Mouse (Mus musculus) embryonic facial prominence, embryonic 15.5 days (tissue): Measurements from ENCODE around the gene Narf. TPM values are rescaled to one million over a fixed set of nuclear protein-coding genes. Genes with fewer than 3 reads are reported as not detected.

Source experiments
- ATAC-seq: fragments of 200-750 bp; cut with Nextera tagmentation; 2 replicates; pipeline ENCODE4 v1.8.0; 2017; ENCODE audit warnings: low read depth, moderate TSS enrichment; ENCODE audit not compliant: insufficient number of reproducible peaks, low FRiP score, low TSS enrichment
- H3K27ac ChIP-seq: fragments of 300-500 bp; sonication (generic); replicated peaks from 2 replicates; pipeline ENCODE4 v1.5.1; 2015; ENCODE audit warnings: mild to moderate bottlenecking, inconsistent platforms
- H3K27me3 ChIP-seq: fragments of 300-500 bp; sonication (generic); 2 replicates; pipeline ENCODE4 v1.6.1; 2015; ENCODE audit warnings: inconsistent platforms
- H3K36me3 ChIP-seq: fragments of 300-500 bp; sonication (generic); 2 replicates; pipeline ENCODE4 v1.6.1; 2015; ENCODE audit warnings: mild to moderate bottlenecking, inconsistent platforms
- H3K4me1 ChIP-seq: fragments of 300-500 bp; sonication (generic); 2 replicates; pipeline ENCODE4 v1.6.1; 2015; ENCODE audit warnings: inconsistent platforms
- H3K4me2 ChIP-seq: fragments of 300-500 bp; sonication (generic); replicated peaks from 2 replicates; pipeline ENCODE4 v1.6.1; 2015; ENCODE audit warnings: mild to moderate bottlenecking, inconsistent platforms
- H3K4me3 ChIP-seq: fragments of 300-500 bp; sonication (generic); replicated peaks from 2 replicates; pipeline ENCODE4 v1.5.1; 2015; ENCODE audit warnings: mild to moderate bottlenecking, inconsistent platforms
- H3K9ac ChIP-seq: fragments of 300-500 bp; sonication (generic); 2 replicates; pipeline ENCODE4 v1.6.1; 2015; ENCODE audit warnings: inconsistent platforms
- H3K9me3 ChIP-seq: fragments of 300-500 bp; sonication (generic); replicated peaks from 2 replicates; pipeline ENCODE4 v1.6.1; 2016; ENCODE audit warnings: inconsistent platforms
- WGBS: fragments of 180-500 bp; shearing (Covaris S2); methylation state at CpG from one replicate; pipeline ENCODE4 v1.1.7; 2015; 5-methylcytosine and 5-hydroxymethylcytosine counted together
- polyA plus RNA-seq: library from polyadenylated mRNA; unstranded; fragments of >200 nt; fragmentation: Nextera tagmentation; extraction: Ambion mirVana; gene quantifications from 2 replicates; pipeline ENCODE4 v1.2.1, GENCODE M21; 2015

The Narf gene
- polyA plus RNA-seq, 1 experiment from 2014 or later: 53.8 TPM

- Histone ChIP-seq H3K36me3 (peaks cover 29% of the 10 kb centered on the region), H3K4me2 (peak overlapping the region; percentile 51), H3K27ac (peak overlapping the region; percentile 100), H3K27me3 (no peaks in the 10 kb centered on the region), H3K4me1 (peaks cover 18% of the 10 kb centered on the region), H3K9ac (peak overlapping the region; percentile 56), H3K9me3 (no peaks in the 10 kb centered on the region), H3K4me3 (peak overlapping the region; percentile 61)
- WGBS: 3% methylated on average over 28 of the region's 28 CpGs
- peak; percentile 21 for ATAC-seq
Measured at GRCm38 (mm10) chr11:121237345-121238128, 484 bp downstream of the Narf start.

GRCm38 (mm10) chr11:121239669-121240068 is 2.6 kb downstream of the Narf start:
- peaks cover 49% of the 10 kb centered on the region for H3K36me3 ChIP-seq

GRCm38 (mm10) chr11:121250196-121250595 is 13.1 kb downstream of the Narf start:
- Histone ChIP-seq H3K4me3 (no peak overlapping the region), H3K27ac (no peak overlapping the region), H3K9me3 (no peaks in the 10 kb centered on the region), H3K9ac (no peak overlapping the region), H3K4me2 (no peak overlapping the region), H3K36me3 (peaks cover 94% of the 10 kb centered on the region), H3K27me3 (no peaks in the 10 kb centered on the region), H3K4me1 (no peaks in the 10 kb centered on the region)
- no peak for ATAC-seq
- 84% methylated on average over 8 of the region's 8 CpGs for WGBS

More at GRCm38 (mm10) chr11:121239669-121240068, 2.6 kb downstream of the Narf start:
- H3K9me3 ChIP-seq: no peaks in the 10 kb centered on the region
- no peaks in the 10 kb centered on the region for H3K27me3 ChIP-seq
- no peak overlapping the region for H3K9ac ChIP-seq
- no peak overlapping the region for H3K4me3 ChIP-seq
- H3K27ac ChIP-seq: no peak overlapping the region
- H3K4me1 ChIP-seq: peaks cover 18% of the 10 kb centered on the region
- 95% methylated on average over 2 of the region's 2 CpGs for WGBS
- no peak overlapping the region for H3K4me2 ChIP-seq
- no peak for ATAC-seq

GRCm38 (mm10) chr11:121259160-121260100 is 22.4 kb downstream of the Narf start, which contains the start of gene Foxk2:
Gene Foxk2 (plus strand): TSS chr11:121259990.
- peak within 1 kb of the TSS; percentile 99 for H3K4me3 ChIP-seq
- WGBS: under 1% methylated on average over 46 of the region's 91 CpGs
- H3K27me3 ChIP-seq: no peaks in the 10 kb centered on the region
- H3K9ac ChIP-seq: peak within 1 kb of the TSS; percentile 98
- H3K4me1 ChIP-seq: peaks cover 20% of the 10 kb centered on the region
- peak within 1 kb of the TSS; percentile 86 for H3K27ac ChIP-seq
- no peaks in the 10 kb centered on the region for H3K9me3 ChIP-seq
- ATAC-seq: peak; percentile 97
- peaks cover 38% of the 10 kb centered on the region for H3K36me3 ChIP-seq
- peak within 1 kb of the TSS; percentile 71 for H3K4me2 ChIP-seq

GRCm38 (mm10) chr11:121260211-121260906 is 23.3 kb downstream of the Narf start:
- Histone ChIP-seq H3K4me1 (peaks cover 20% of the 10 kb centered on the region), H3K27ac (peak overlapping the region; percentile 81), H3K9ac (peak overlapping the region; percentile 98), H3K36me3 (peaks cover 29% of the 10 kb centered on the region), H3K4me3 (peak overlapping the region; percentile 99), H3K9me3 (no peaks in the 10 kb centered on the region), H3K4me2 (peak overlapping the region; percentile 71), H3K27me3 (no peaks in the 10 kb centered on the region)
- ATAC-seq: 0 out of 2 replicates have a peak, but pooled peaks have one; percentile 1
- under 1% methylated on average over 59 of the region's 60 CpGs for WGBS

GRCm38 (mm10) chr11:121261074-121261473 is 24.0 kb downstream of the Narf start:
- Histone ChIP-seq H3K27me3 (no peaks in the 10 kb centered on the region), H3K4me2 (peak overlapping the region; percentile 71), H3K9ac (peak overlapping the region; percentile 98), H3K36me3 (peaks cover 28% of the 10 kb centered on the region), H3K27ac (no peak overlapping the region), H3K4me1 (peaks cover 20% of the 10 kb centered on the region), H3K4me3 (peak overlapping the region; percentile 99), H3K9me3 (no peaks in the 10 kb centered on the region)
- 48% methylated on average over 2 of the region's 2 CpGs for WGBS
- no peak for ATAC-seq

- no peaks in the 10 kb centered on the region for H3K27me3 ChIP-seq
- 87% methylated on average over 8 of the region's 8 CpGs for WGBS
Measured at GRCm38 (mm10) chr11:121277516-121277915, 40.5 kb downstream of the Narf start.

GRCm38 (mm10) chr11:121278011-121278410 is 41.0 kb downstream of the Narf start:
- H3K9me3 ChIP-seq: no peaks in the 10 kb centered on the region
- no peak overlapping the region for H3K9ac ChIP-seq
- H3K4me2 ChIP-seq: no peak overlapping the region
- WGBS: 89% methylated on average over 3 of the region's 3 CpGs
- H3K27me3 ChIP-seq: no peaks in the 10 kb centered on the region
- H3K4me1 ChIP-seq: no peaks in the 10 kb centered on the region
- no peak for ATAC-seq
- no peak overlapping the region for H3K27ac ChIP-seq
- 0 out of 2 replicates have a peak, but pooled peaks cover 6% of the 10 kb centered on the region for H3K36me3 ChIP-seq
- H3K4me3 ChIP-seq: no peak overlapping the region

More at GRCm38 (mm10) chr11:121277516-121277915, 40.5 kb downstream of the Narf start:
- Histone ChIP-seq H3K9me3 (no peaks in the 10 kb centered on the region), H3K4me2 (no peak overlapping the region), H3K4me3 (no peak overlapping the region), H3K36me3 (0 out of 2 replicates have a peak, but pooled peaks cover 7% of the 10 kb centered on the region), H3K27ac (no peak overlapping the region), H3K4me1 (no peaks in the 10 kb centered on the region), H3K9ac (no peak overlapping the region)
- ATAC-seq: no peak

GRCm38 (mm10) chr11:121282911-121283310 is 45.9 kb downstream of the Narf start:
- 85% methylated on average over 6 of the region's 6 CpGs for WGBS
- no peak for ATAC-seq
- Histone ChIP-seq H3K27ac (no peak overlapping the region), H3K36me3 (peaks cover 26% of the 10 kb centered on the region), H3K4me1 (no peaks in the 10 kb centered on the region), H3K9me3 (no peaks in the 10 kb centered on the region), H3K4me3 (no peak overlapping the region), H3K4me2 (no peak overlapping the region), H3K9ac (no peak overlapping the region), H3K27me3 (no peaks in the 10 kb centered on the region)

GRCm38 (mm10) chr11:121289859-121290258 is 52.8 kb downstream of the Narf start:
- no peaks in the 10 kb centered on the region for H3K9me3 ChIP-seq
- WGBS: 88% methylated on average over 3 of the region's 3 CpGs
- H3K4me2 ChIP-seq: no peak overlapping the region

More at GRCm38 (mm10) chr11:121289859-121290258, 52.8 kb downstream of the Narf start:
- Histone ChIP-seq H3K9ac (no peak overlapping the region), H3K4me3 (no peak overlapping the region), H3K27ac (no peak overlapping the region), H3K27me3 (no peaks in the 10 kb centered on the region), H3K4me1 (no peaks in the 10 kb centered on the region), H3K36me3 (peaks cover 69% of the 10 kb centered on the region)
- no peak for ATAC-seq
